Mouse (Mus musculus) MEL (cell line): ENCODE measurements around the gene Abcb9. TPM values are rescaled to one million over a fixed set of nuclear protein-coding genes. Genes with fewer than 3 reads are reported as not detected.

Experiments used
- DNase-seq: peaks from one replicate; pipeline ENCODE4 v3.0.0; 2011; ENCODE audit warnings: low read depth, low spot score
- H3K27ac ChIP-seq: 2 replicates; pipeline ENCODE4 v1.5.1; 2012; ENCODE audit warnings: low read depth, mild to moderate bottlenecking, control low read depth, low read length, moderate library complexity; ENCODE audit not compliant: control insufficient read depth
- H3K27me3 ChIP-seq, 2 experiments: fragments of 150-350 bp in 1 of 2; sonication (generic) in 1 of 2; 2 replicates each; pipeline ENCODE4 v1.6.1; 2012; ENCODE audit warnings: low read length in 2 of 2, mild to moderate bottlenecking in 2 of 2, improper control_type of control experiment in 1 of 2, moderate library complexity in 1 of 2; ENCODE audit not compliant: insufficient read depth in 2 of 2, control insufficient read depth in 1 of 2
- H3K36me3 ChIP-seq, 2 experiments: 2 replicates each; pipeline ENCODE4 v1.6.1; 2012 to 2014; ENCODE audit warnings: low read length in 2 of 2, improper control_type of control experiment in 1 of 2, inconsistent platforms in 1 of 2, mild to moderate bottlenecking in 1 of 2; ENCODE audit not compliant: insufficient read depth in 2 of 2, control insufficient read depth in 1 of 2
- H3K4me1 ChIP-seq, 2 experiments: fragments of 150-350 bp in 1 of 2; sonication (generic) in 1 of 2; 2 replicates each; pipeline ENCODE4 v1.6.1; 2012; ENCODE audit warnings: low read length in 2 of 2, improper control_type of control experiment in 1 of 2, mild to moderate bottlenecking in 1 of 2; ENCODE audit not compliant: insufficient read depth in 2 of 2, control insufficient read depth in 1 of 2
- H3K4me3 ChIP-seq, 2 experiments: fragments of 150-350 bp in 1 of 2; sonication (generic) in 1 of 2; 2 replicates each; pipeline ENCODE4 v1.5.1; 2012; ENCODE audit warnings: low read depth in 2 of 2, low read length in 2 of 2, mild to moderate bottlenecking in 2 of 2, moderate library complexity in 2 of 2, control low read depth in 1 of 2, improper control_type of control experiment in 1 of 2; ENCODE audit not compliant: control insufficient read depth in 1 of 2, insufficient read depth in 1 of 2
- H3K79me2 ChIP-seq: 2 replicates; pipeline ENCODE4 v1.6.1; 2012; ENCODE audit warnings: mild to moderate bottlenecking, low read length, moderate library complexity; ENCODE audit not compliant: control insufficient read depth, poor library complexity, insufficient read depth
- H3K9ac ChIP-seq: 2 replicates; pipeline ENCODE4 v1.6.1; 2012; ENCODE audit warnings: low read depth, mild to moderate bottlenecking, control low read depth, low read length, moderate library complexity; ENCODE audit not compliant: control insufficient read depth, poor library complexity, severe bottlenecking
- H3K9me3 ChIP-seq: fragments of 150-350 bp; sonication (generic); replicated peaks from 2 replicates; pipeline ENCODE4 v1.6.1; 2012; ENCODE audit warnings: mild to moderate bottlenecking, low read length, improper control_type of control experiment, moderate library complexity; ENCODE audit not compliant: insufficient read depth
- CTCF ChIP-seq, 3 experiments: IDR thresholded peaks in 2 of 3; conservative IDR thresholded peaks in 1 of 3; 2 replicates each; pipeline ENCODE4 v1.5.1; 2011 to 2012; ENCODE audit warnings: low read length in 3 of 3, low read depth in 2 of 3, mild to moderate bottlenecking in 2 of 3, improper control_type of control experiment in 1 of 3, inconsistent platforms in 1 of 3, mixed read lengths in 1 of 3, moderate library complexity in 1 of 3; ENCODE audit not compliant: control insufficient read depth in 1 of 3, insufficient read depth in 1 of 3, poor library complexity in 1 of 3, severe bottlenecking in 1 of 3
- ETS1 ChIP-seq: IDR thresholded peaks from 2 replicates; pipeline ENCODE4 v1.6.1; 2012; ENCODE audit warnings: low read depth, mild to moderate bottlenecking, inconsistent platforms, low read length, improper control_type of control experiment, moderate library complexity
- JUND ChIP-seq: IDR thresholded peaks from 2 replicates; pipeline ENCODE4 v1.6.1; 2011; ENCODE audit warnings: low read depth, mild to moderate bottlenecking, improper control_type of control experiment, low read length
- MAX ChIP-seq: IDR thresholded peaks from 2 replicates; pipeline ENCODE4 v1.6.1; 2011; ENCODE audit warnings: low read length, improper control_type of control experiment
- MXI1 ChIP-seq: IDR thresholded peaks from 2 replicates; pipeline ENCODE4 v1.6.1; 2011; ENCODE audit warnings: mild to moderate bottlenecking, low read depth, low read length, improper control_type of control experiment
- MYC ChIP-seq: IDR thresholded peaks from 2 replicates; pipeline ENCODE4 v1.6.1; 2011; ENCODE audit warnings: low read depth, mild to moderate bottlenecking, low read length, improper control_type of control experiment, moderate library complexity
- POLR2AphosphoS2 ChIP-seq: IDR thresholded peaks from 2 replicates; pipeline ENCODE4 v1.6.1; 2011; ENCODE audit warnings: low read length, improper control_type of control experiment
- RCOR1 ChIP-seq: IDR thresholded peaks from 2 replicates; pipeline ENCODE4 v1.6.1; 2012; ENCODE audit warnings: low read depth, mild to moderate bottlenecking, inconsistent platforms, low read length, improper control_type of control experiment
- SIN3A ChIP-seq: IDR thresholded peaks from 2 replicates; pipeline ENCODE4 v1.6.1; 2012; ENCODE audit warnings: low read length, improper control_type of control experiment, inconsistent platforms
- SMC3 ChIP-seq: IDR thresholded peaks from 2 replicates; pipeline ENCODE4 v1.6.1; 2011; ENCODE audit warnings: low read depth, low read length, improper control_type of control experiment
- TCF12 ChIP-seq: IDR thresholded peaks from 2 replicates; pipeline ENCODE4 v1.6.1; 2014; ENCODE audit warnings: low read depth, mild to moderate bottlenecking, inconsistent platforms, low read length, improper control_type of control experiment, moderate library complexity
- UBTF ChIP-seq: IDR thresholded peaks from 2 replicates; pipeline ENCODE4 v1.6.1; 2012; ENCODE audit warnings: low read depth, mild to moderate bottlenecking, inconsistent platforms, low read length, improper control_type of control experiment, moderate library complexity, borderline replicate concordance; ENCODE audit not compliant: insufficient read depth
- USF2 ChIP-seq, 2 experiments: IDR thresholded peaks; 2 replicates each; pipeline ENCODE4 v1.6.1; 2011 to 2012; ENCODE audit warnings: improper control_type of control experiment in 2 of 2, low read length in 2 of 2, borderline replicate concordance in 1 of 2, inconsistent platforms in 1 of 2, low read depth in 1 of 2, mild to moderate bottlenecking in 1 of 2; ENCODE audit not compliant: insufficient read depth in 1 of 2
- ZKSCAN1 ChIP-seq: IDR thresholded peaks from 2 replicates; pipeline ENCODE4 v1.6.1; 2012; ENCODE audit warnings: low read depth, mild to moderate bottlenecking, inconsistent platforms, low read length, improper control_type of control experiment, moderate library complexity
- ZMIZ1 ChIP-seq: IDR thresholded peaks from 2 replicates; pipeline ENCODE4 v1.6.1; 2012; ENCODE audit warnings: low read depth, mild to moderate bottlenecking, inconsistent platforms, low read length, improper control_type of control experiment, moderate library complexity
- polyA plus RNA-seq, 2 experiments: library from polyadenylated mRNA; stranded (reverse) in 1 of 2; unstranded in 1 of 2; fragments of >175 nt in 1 of 2; fragments of >200 nt in 1 of 2; gene quantifications; 2 replicates each; pipeline versions ENCODE4 v1.2.1 to v1.2.4; 2012; ENCODE audit warnings: low replicate concordance in 2 of 2, low read depth in 1 of 2; ENCODE audit not compliant: insufficient read length in 2 of 2, insufficient read depth in 1 of 2, missing spikeins in 1 of 2
- total RNA-seq: library from RNA; depleted of rRNA; stranded (reverse); fragments of 300-350 nt; gene quantifications from 2 replicates; pipeline ENCODE4 v1.2.3, GENCODE M21; 2012

Abcb9 gene
- total and polyA plus RNA-seq, 3 experiments, result 2.4 to 8.1 TPM; not detected in 1

- no peak for TF ChIP-seq UBTF
- TF ChIP-seq, all 39 proteins: peak for 6
These were observed 35.9 kb downstream of the Abcb9 start (continued) for GRCm38 (mm10) chr5:124059677-124060076.

- DNase-seq, result no peak
- no peaks in the 10 kb centered on the region for H3K27me3 ChIP-seq
- peaks cover 0 to 11% of the 10 kb centered on the region in 2 experiments; a peak in 2 of 4 replicates for H3K36me3 ChIP-seq
- no peaks in the 10 kb centered on the region for H3K9me3 ChIP-seq
- no peak for TF ChIP-seq ZKSCAN1
- TF ChIP-seq MAX, result no peak
- TF ChIP-seq ETS1, result no peak
- no peak for TF ChIP-seq TCF12
- no peak for TF ChIP-seq RCOR1
- TF ChIP-seq SIN3A, result no peak
- no peak for TF ChIP-seq SMC3
- no peak for TF ChIP-seq JUND
- no peak for TF ChIP-seq CTCF (IDR thresholded peaks at IDR 0.05 in 2 of 3, conservative IDR thresholded peaks at IDR 0.05 in 1 of 3; ENCODE audit: control insufficient read depth in 1 of 3, insufficient read depth in 1 of 3, low read depth in 2 of 3, low read length in 3 of 3, poor library complexity in 1 of 3, severe bottlenecking in 1 of 3)
- no peak for TF ChIP-seq ZMIZ1
- TF ChIP-seq, all 39 proteins: peak for 0
- Histone ChIP-seq H3K4me3 (no peak overlapping the region), H3K9ac (no peak overlapping the region), H3K4me1 (peaks cover 8 to 9% of the 10 kb centered on the region in 2 experiments), H3K79me2 (no peaks in the 10 kb centered on the region), H3K27ac (no peak overlapping the region; the same call in 1 of the 2 replicates)
These were observed 36.8 kb downstream of the Abcb9 start for GRCm38 (mm10) chr5:124058749-124059148.

DNA sequence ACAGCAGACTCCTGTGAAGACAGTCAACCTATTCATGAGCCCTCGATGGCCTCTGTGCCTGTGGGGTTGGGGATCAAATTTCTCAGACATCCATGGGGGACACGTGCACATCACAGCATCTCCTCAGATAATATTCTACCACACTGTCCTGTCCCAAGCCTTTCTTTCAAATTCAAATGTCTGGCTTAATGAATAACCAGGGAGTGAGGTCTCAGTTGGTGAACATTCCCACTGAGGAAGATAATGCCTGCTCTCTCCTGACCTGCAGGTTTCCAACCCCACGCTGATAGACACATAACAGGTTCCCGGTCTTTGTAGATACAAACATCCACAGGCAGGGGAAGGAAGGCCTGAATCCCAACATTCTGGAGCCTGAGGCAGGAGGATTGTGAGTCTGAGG, 38.6 kb downstream of the Abcb9 start:
- Histone ChIP-seq H3K9me3 (no peaks in the 10 kb centered on the region), H3K27ac (no peak overlapping the region), H3K4me1 (peaks cover 8 to 15% of the 10 kb centered on the region in 2 experiments), H3K79me2 (no peaks in the 10 kb centered on the region; the same call in 1 of the 2 replicates), H3K9ac (no peak overlapping the region), H3K4me3 (no peak overlapping the region), H3K27me3 (no peaks in the 10 kb centered on the region), H3K36me3 (peaks cover 0 to 11% of the 10 kb centered on the region in 2 experiments; a peak in 2 of 4 replicates)
- no peak for TF ChIP-seq ZMIZ1
- TF ChIP-seq RCOR1, result no peak
- TF ChIP-seq MXI1, result no peak
- TF ChIP-seq POLR2AphosphoS2, result no peak
- no peak for TF ChIP-seq MYC
- TF ChIP-seq USF2 (IDR thresholded peaks at IDR 0.05; ENCODE audit: borderline replicate concordance in 1 of 2, insufficient read depth in 1 of 2, low read depth in 1 of 2, low read length in 2 of 2), result no peak
- no peak for TF ChIP-seq CTCF (IDR thresholded peaks at IDR 0.05 in 2 of 3, conservative IDR thresholded peaks at IDR 0.05 in 1 of 3; ENCODE audit: control insufficient read depth in 1 of 3, insufficient read depth in 1 of 3, low read depth in 2 of 3, low read length in 3 of 3, poor library complexity in 1 of 3, severe bottlenecking in 1 of 3)
- no peak for TF ChIP-seq JUND
- DNase-seq, result no peak
